In genomic region chr8:109458580-109458979, GRCm38 (mm10) we compare ENCODE assay signal across 11 mouse cellular contexts. TPM values are rescaled to one million over a fixed set of nuclear protein-coding genes. Genes with fewer than 3 reads are reported as not detected.
A peak's percentile ranks its signal among the peaks of the same experiment; 100 is the strongest.
DNase-seq lines count a peak whose midpoint lies in the region; ATAC-seq and TF ChIP-seq lines count a peak whose summit lies in the region.
"Had no signal": no experiment of that assay in that cellular context is flagged by ENCODE, and none has a peak within 500 bp of the region (broad histone marks: within the 10 kb centered on the region; RNA-seq: fewer than 3 reads in every experiment).

No protein-coding gene starts in this region.

- no peak for TF ChIP-seq POLR2A in kidney, adult 2 months (IDR thresholded peaks at IDR 0.05; ENCODE audit: low read depth, low read length)

- peak; percentile 17 for DNase-seq in kidney, postnatal 14 days
- no peak for DNase-seq in kidney, adult 2 months
- no peak for DNase-seq in ES-E14 (ENCODE audit: low read depth, low spot score)
- no peak for DNase-seq in T-cell, adult 2 months (ENCODE audit: low spot score)
- DNase-seq in retina, embryonic 14.5 days (ENCODE audit: low spot score): no peak
- no peak for DNase-seq in testis, postnatal 14 days (ENCODE audit: low spot score)

- no peaks in the 10 kb centered on the region for H3K4me1 ChIP-seq in kidney, adult 2 months (ENCODE audit: control insufficient read depth, insufficient read depth, low read length)
- H3K4me1 ChIP-seq in E14TG2a.4 (replicated peaks; ENCODE audit: low read depth, low read length): peaks cover 58% of the 10 kb centered on the region
- peaks cover 6 to 14% of the 10 kb centered on the region in 2 experiments; a peak in 3 of 4 replicates for H3K4me1 ChIP-seq in ES-E14 (ENCODE audit: control insufficient read depth in 2 of 2, insufficient read depth in 2 of 2, low read length in 2 of 2, poor library complexity in 1 of 2)
- 0 out of 2 replicates have a peak, but pooled peaks cover under 1% of the 10 kb centered on the region for H3K4me1 ChIP-seq in heart, embryonic 16.5 days (ENCODE audit: control insufficient read depth, insufficient read depth, low read length)

- no peaks in the 10 kb centered on the region for H3K36me3 ChIP-seq in kidney, adult 2 months (ENCODE audit: control insufficient read depth, insufficient read depth, low read length)
- no peaks in the 10 kb centered on the region for H3K36me3 ChIP-seq in E14TG2a.4 (ENCODE audit: insufficient read depth, low read length)
- no peaks in the 10 kb centered on the region for H3K36me3 ChIP-seq in ES-E14 (ENCODE audit: control insufficient read depth, insufficient read depth, low read length, poor library complexity, severe bottlenecking)
- no peaks in the 10 kb centered on the region for H3K36me3 ChIP-seq in heart, embryonic 16.5 days (ENCODE audit: control insufficient read depth, insufficient read depth)

- H3K27me3 ChIP-seq in kidney, adult 2 months (replicated peaks; ENCODE audit: control insufficient read depth, insufficient read depth, low read length): no peaks in the 10 kb centered on the region
- peaks cover 17% of the 10 kb centered on the region; the same call in 1 of the 2 replicates for H3K27me3 ChIP-seq in E14TG2a.4 (ENCODE audit: insufficient read depth, low read length)
- H3K27me3 ChIP-seq in heart, embryonic 16.5 days (ENCODE audit: control insufficient read depth, insufficient read depth, low read length): no peaks in the 10 kb centered on the region

- H3K9me3 ChIP-seq in E14TG2a.4 (ENCODE audit: low read length) (no peaks in the 10 kb centered on the region), ES-E14 (ENCODE audit: control insufficient read depth, insufficient read depth, low read depth, low read length) (no peaks in the 10 kb centered on the region)
- no peaks in the 10 kb centered on the region for H3K9me3 ChIP-seq in heart, embryonic 16.5 days (replicated peaks; ENCODE audit: control insufficient read depth, low read length)

- no peak overlapping the region; the same call in 1 of the 2 replicates for H3K4me2 ChIP-seq in heart, embryonic 16.5 days (ENCODE audit: low read depth, low read length)

- no peak overlapping the region for H3K4me3 ChIP-seq in kidney, adult 2 months (ENCODE audit: insufficient read depth, low read depth, low read length)
- peak overlapping the region; percentile 64 for H3K4me3 ChIP-seq in E14TG2a.4 (replicated peaks; ENCODE audit: low read length)
- H3K4me3 ChIP-seq in ES-E14 (ENCODE audit: insufficient read depth in 1 of 2, low read depth in 1 of 2, low read length in 2 of 2, poor library complexity in 1 of 2, severe bottlenecking in 1 of 2): peak overlapping the region; percentile 6 to 15; a peak in 3 of 4 replicates
- H3K4me3 ChIP-seq in heart, embryonic 16.5 days (ENCODE audit: low read length): peak overlapping the region; percentile 18; the same call in 1 of the 2 replicates

- no peak for ATAC-seq in heart, embryonic 16.5 days (replicated peaks; ENCODE audit: extremely low read depth, insufficient read depth, low FRiP score)

- no peak overlapping the region for H3K27ac ChIP-seq in kidney, adult 2 months (ENCODE audit: insufficient read depth, low read depth, low read length)
- H3K27ac ChIP-seq in ES-E14 (ENCODE audit: insufficient read depth, low read depth, low read length, poor library complexity, severe bottlenecking): no peak overlapping the region
- no peak overlapping the region for H3K27ac ChIP-seq in heart, embryonic 16.5 days (ENCODE audit: low read length)

- no peak for TF ChIP-seq CTCF in kidney, adult 2 months (conservative IDR thresholded peaks at IDR 0.05; ENCODE audit: insufficient read depth, insufficient read length, low read depth, low read length)
- no peak for TF ChIP-seq CTCF in E14TG2a.4 (conservative IDR thresholded peaks at IDR 0.05; ENCODE audit: low read length)

- in situ Hi-C loops in ES-E14 (cut with MboI; ENCODE audit: low sequenced_read_pairs in 2 of 2, unreplicated experiment in 2 of 2): no loop called here

- WGBS in kidney, adult 2 months: 84% methylated on average over 12 of the region's 12 CpGs
- 72% methylated on average over 12 of the region's 12 CpGs for WGBS in heart, embryonic 16.5 days

- no peak overlapping the region for H3K9ac ChIP-seq in ES-E14 (ENCODE audit: insufficient read depth, low read depth, low read length, poor library complexity, severe bottlenecking)
- no peak overlapping the region for H3K9ac ChIP-seq in heart, embryonic 16.5 days (ENCODE audit: low read length)

TF ChIP-seq in ES-E14, 5 proteins besides CTCF, POLR2A, EP300 and RAD21:
- TF ChIP-seq CHD2 (IDR thresholded peaks at IDR 0.05; ENCODE audit: low read depth, low read length) (no peak), MAFK (IDR thresholded peaks at IDR 0.05; ENCODE audit: insufficient read depth, low read depth, low read length) (no peak), HCFC1 (IDR thresholded peaks at IDR 0.05; ENCODE audit: borderline replicate concordance, insufficient read depth, low read length) (no peak), ZNF384 (IDR thresholded peaks at IDR 0.05; ENCODE audit: low read depth, low read length) (no peak), ZC3H11A (IDR thresholded peaks at IDR 0.05; ENCODE audit: borderline replicate concordance, low read depth, low read length) (no peak)

RNA-seq across cellular contexts. Expression of gene Pmfbp1, which starts 35.2 kb away (rescaled TPM):
- 0.03 TPM in 1 of 2 replicates, not detected in the other for polyA plus RNA-seq in kidney, adult 2 months (2012; rRNA removed)
- total RNA-seq in ES-E14 (2012; rRNA removed): not detected in 2 replicates
- 0.05 and 0.11 TPM in 2 replicates for polyA plus RNA-seq in heart, embryonic 16.5 days (2015; fragmentation: Nextera tagmentation; extraction: Ambion mirVana)
- polyA plus RNA-seq: heart, postnatal 0 days; liver, embryonic 16.5 days; spleen, adult 2 months had no signal
